Mouse (Mus musculus): ENCODE data around the gene Clcn5. TPM values are rescaled to one million over a fixed set of nuclear protein-coding genes. Genes with fewer than 3 reads are reported as not detected.

Gene Clcn5
- 13.6 and 13.9 TPM in 2 replicates for polyA plus RNA-seq (2015; fragmentation: Nextera tagmentation; extraction: Ambion mirVana)

GRCm38 (mm10) chrX:7319089-7319721, at the start of gene Clcn5:
Clcn5 (minus strand) TSS chrX:7319358.
- Histone ChIP-seq H3K27ac (peak within 1 kb of the TSS; percentile 95), H3K4me2 (peak within 1 kb of the TSS; percentile 63), H3K27me3 (no peaks in the 10 kb centered on the region), H3K4me1 (0 out of 2 replicates have a peak, but pooled peaks cover 3% of the 10 kb centered on the region), H3K9ac (peak within 1 kb of the TSS; percentile 66), H3K36me3 (no peaks in the 10 kb centered on the region), H3K9me3 (replicated peaks) (no peaks in the 10 kb centered on the region), H3K4me3 (replicated peaks) (peak within 1 kb of the TSS; percentile 61)
- peak; percentile 98 for ATAC-seq (replicated peaks; ENCODE audit: low FRiP score)
- 16% methylated on average over 43 of the region's 43 CpGs for WGBS

GRCm38 (mm10) chrX:7325455-7325854, 6.3 kb upstream of the Clcn5 start:
- H3K9ac ChIP-seq: no peak overlapping the region
- H3K4me2 ChIP-seq: no peak overlapping the region
- no peak overlapping the region for H3K27ac ChIP-seq
- H3K27me3 ChIP-seq: no peaks in the 10 kb centered on the region
- no peaks in the 10 kb centered on the region for H3K4me1 ChIP-seq
- no peaks in the 10 kb centered on the region for H3K9me3 ChIP-seq (replicated peaks)
- H3K36me3 ChIP-seq: no peaks in the 10 kb centered on the region
- H3K4me3 ChIP-seq (replicated peaks): no peak overlapping the region
- ATAC-seq (replicated peaks; ENCODE audit: low FRiP score): no peak
- 40% methylated on average over 2 of the region's 2 CpGs for WGBS

DNA sequence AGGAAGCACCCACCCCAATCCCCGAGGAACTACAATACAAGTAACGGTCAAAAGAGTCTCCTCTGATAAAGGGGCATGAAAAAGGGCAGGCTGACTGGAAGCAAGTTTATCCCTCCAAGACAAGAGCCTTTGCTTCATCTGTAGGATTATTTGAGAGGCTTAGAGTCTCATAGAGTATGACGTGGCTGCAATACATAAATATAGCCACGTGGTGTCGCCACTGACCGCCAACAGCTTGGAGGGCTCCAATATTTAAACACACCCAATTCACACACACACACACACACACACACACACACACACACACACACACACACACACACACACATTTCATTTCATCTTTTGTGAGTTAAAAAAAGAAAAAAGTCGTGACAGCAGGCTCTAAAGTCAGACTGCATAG, 3.1 kb upstream of the Clcn5 start:
- Histone ChIP-seq H3K9me3 (replicated peaks) (no peaks in the 10 kb centered on the region), H3K4me3 (replicated peaks) (no peak overlapping the region), H3K4me1 (no peaks in the 10 kb centered on the region), H3K27ac (no peak overlapping the region), H3K36me3 (no peaks in the 10 kb centered on the region), H3K4me2 (no peak overlapping the region), H3K9ac (no peak overlapping the region), H3K27me3 (no peaks in the 10 kb centered on the region)
- ATAC-seq (replicated peaks; ENCODE audit: low FRiP score): no peak
- 11% methylated on average over 7 of the region's 7 CpGs for WGBS

DNA sequence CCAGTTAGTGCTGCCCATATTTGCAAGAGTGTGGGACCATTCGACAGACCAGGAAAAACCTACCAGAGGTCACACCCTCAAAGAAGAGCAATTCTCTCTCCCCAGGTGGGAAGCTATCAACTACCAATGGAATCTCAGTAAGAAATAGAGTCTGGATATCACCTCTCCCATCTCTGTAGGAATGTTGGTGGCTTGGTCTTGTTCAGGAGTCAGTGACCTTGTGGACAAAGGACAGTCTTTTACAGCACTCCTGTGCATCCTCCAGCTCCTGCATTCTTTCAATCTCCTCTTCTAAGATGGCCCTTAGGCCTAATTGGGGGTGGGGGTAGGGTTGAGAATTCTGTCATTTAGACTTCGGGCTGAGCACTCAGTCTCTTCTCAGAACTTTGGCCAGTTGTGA, 1.4 kb upstream of the Clcn5 start:
- Histone ChIP-seq H3K4me2 (no peak overlapping the region), H3K9ac (no peak overlapping the region), H3K9me3 (replicated peaks) (no peaks in the 10 kb centered on the region), H3K4me3 (replicated peaks) (no peak overlapping the region), H3K27ac (no peak overlapping the region), H3K27me3 (no peaks in the 10 kb centered on the region), H3K4me1 (0 out of 2 replicates have a peak, but pooled peaks cover 3% of the 10 kb centered on the region), H3K36me3 (no peaks in the 10 kb centered on the region)
- 61% methylated on average over 2 of the region's 2 CpGs for WGBS
- ATAC-seq (replicated peaks; ENCODE audit: low FRiP score): no peak

DNA sequence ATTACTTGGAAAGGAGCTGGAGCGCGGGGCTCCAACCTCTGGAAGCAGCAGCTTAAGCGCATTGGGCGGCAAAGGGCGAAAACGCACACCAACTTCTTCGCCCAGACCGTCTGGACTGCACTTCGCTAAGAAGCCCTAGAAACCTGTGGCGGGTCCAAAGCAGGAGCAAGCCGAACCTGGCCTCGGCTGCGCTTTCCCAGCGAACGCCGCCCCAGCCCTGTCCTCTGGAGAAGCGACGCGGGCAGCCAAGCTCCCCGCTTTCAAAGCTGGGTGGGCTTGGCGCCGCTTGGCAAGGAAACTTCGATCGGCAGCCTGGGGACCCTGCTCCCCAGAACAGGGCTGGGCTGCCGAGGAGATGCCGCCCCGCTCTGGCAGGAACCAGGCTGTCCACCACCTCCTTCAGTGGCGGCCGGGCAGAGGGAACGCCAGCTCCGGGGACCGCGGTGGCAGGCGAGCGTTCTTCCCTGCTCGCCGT, 570 bp downstream of the Clcn5 start:
- Histone ChIP-seq H3K9me3 (replicated peaks) (no peaks in the 10 kb centered on the region), H3K36me3 (no peaks in the 10 kb centered on the region), H3K27ac (peak overlapping the region; percentile 95), H3K4me1 (0 out of 2 replicates have a peak, but pooled peaks cover 3% of the 10 kb centered on the region), H3K4me3 (replicated peaks) (peak overlapping the region; percentile 61), H3K9ac (peak overlapping the region; percentile 66), H3K4me2 (peak overlapping the region; percentile 63), H3K27me3 (no peaks in the 10 kb centered on the region)
- WGBS: 16% methylated on average over 35 of the region's 37 CpGs
- ATAC-seq (replicated peaks; ENCODE audit: low FRiP score): peak; percentile 79

- Histone ChIP-seq H3K4me2 (no peak overlapping the region), H3K4me1 (0 out of 2 replicates have a peak, but pooled peaks cover 3% of the 10 kb centered on the region), H3K27ac (no peak overlapping the region), H3K9ac (no peak overlapping the region), H3K36me3 (no peaks in the 10 kb centered on the region), H3K4me3 (replicated peaks) (no peak overlapping the region), H3K27me3 (no peaks in the 10 kb centered on the region), H3K9me3 (replicated peaks) (no peaks in the 10 kb centered on the region)
- no peak for ATAC-seq (replicated peaks; ENCODE audit: low FRiP score)
- WGBS: 35% methylated on average over 10 of the region's 10 CpGs
These were observed 4.0 kb downstream of the Clcn5 start for GRCm38 (mm10) chrX:7315115-7315514.

DNA sequence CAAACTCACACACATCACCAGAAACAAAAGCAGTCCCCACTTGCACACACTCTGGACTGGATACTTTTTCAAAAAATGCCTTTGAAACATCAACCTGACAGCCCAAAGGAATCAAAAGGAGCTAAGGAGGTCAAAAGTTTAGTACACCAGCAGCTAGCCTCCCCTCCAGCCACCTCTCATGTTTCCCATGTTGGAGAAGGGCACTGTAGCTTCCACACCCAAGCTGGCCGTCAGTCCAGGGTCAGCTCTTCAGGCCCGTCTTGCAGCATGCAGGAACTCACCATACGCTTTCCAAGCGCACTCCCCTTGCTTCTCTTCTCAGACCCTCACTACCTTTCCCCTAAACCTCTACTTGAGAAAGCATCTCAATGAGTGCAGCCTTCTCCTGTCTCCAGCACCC, 4.5 kb downstream of the Clcn5 start:
- H3K9ac ChIP-seq: no peak overlapping the region
- no peaks in the 10 kb centered on the region for H3K27me3 ChIP-seq
- no peaks in the 10 kb centered on the region for H3K36me3 ChIP-seq
- H3K4me1 ChIP-seq: 0 out of 2 replicates have a peak, but pooled peaks cover 3% of the 10 kb centered on the region
- H3K4me3 ChIP-seq (replicated peaks): no peak overlapping the region
- peak overlapping the region; percentile 13; the same call in 1 of the 2 replicates for H3K27ac ChIP-seq
- ATAC-seq (replicated peaks; ENCODE audit: low FRiP score): no peak
- no peaks in the 10 kb centered on the region for H3K9me3 ChIP-seq (replicated peaks)
- H3K4me2 ChIP-seq: no peak overlapping the region
- WGBS: 47% methylated on average over 4 of the region's 4 CpGs

- no peak for ATAC-seq (replicated peaks; ENCODE audit: low FRiP score)
- H3K27me3 ChIP-seq: no peaks in the 10 kb centered on the region
- H3K4me2 ChIP-seq: no peak overlapping the region
- H3K4me3 ChIP-seq (replicated peaks): no peak overlapping the region
- no peak overlapping the region for H3K27ac ChIP-seq
- no peaks in the 10 kb centered on the region for H3K4me1 ChIP-seq
- 61% methylated on average over 2 of the region's 2 CpGs for WGBS
- H3K9ac ChIP-seq: no peak overlapping the region
- no peaks in the 10 kb centered on the region for H3K9me3 ChIP-seq (replicated peaks)
- H3K36me3 ChIP-seq: no peaks in the 10 kb centered on the region
These were observed 10.9 kb downstream of the Clcn5 start for GRCm38 (mm10) chrX:7308242-7308641.

- no peak for ATAC-seq (replicated peaks; ENCODE audit: low FRiP score)
- Histone ChIP-seq H3K4me2 (no peak overlapping the region), H3K36me3 (no peaks in the 10 kb centered on the region), H3K9ac (no peak overlapping the region), H3K9me3 (replicated peaks) (no peaks in the 10 kb centered on the region), H3K27ac (no peak overlapping the region), H3K27me3 (no peaks in the 10 kb centered on the region), H3K4me3 (replicated peaks) (no peak overlapping the region), H3K4me1 (no peaks in the 10 kb centered on the region)
- WGBS: 64% methylated on average over 4 of the region's 5 CpGs
These were observed 12.3 kb downstream of the Clcn5 start for GRCm38 (mm10) chrX:7306861-7307260.

DNA sequence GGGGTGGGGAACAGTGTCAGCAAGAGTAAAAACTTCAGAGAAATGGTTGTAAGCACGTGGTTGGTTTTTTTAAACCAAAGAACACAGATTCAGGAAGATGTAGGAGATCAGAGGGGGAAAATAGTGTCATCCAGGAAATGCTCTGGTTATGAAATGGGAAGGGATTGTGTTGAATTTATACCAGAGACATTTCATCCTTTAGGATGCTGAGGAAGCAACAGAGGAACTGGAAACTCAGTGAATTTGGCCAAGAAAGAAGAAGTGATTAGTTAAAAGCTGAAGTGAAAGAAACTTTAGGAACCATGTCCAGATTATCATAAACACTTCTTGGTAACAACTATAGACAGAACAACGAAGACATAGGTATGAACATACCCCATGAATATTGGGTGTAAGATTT, 26.2 kb downstream of the Clcn5 start:
- Histone ChIP-seq H3K9me3 (replicated peaks) (no peaks in the 10 kb centered on the region), H3K27me3 (no peaks in the 10 kb centered on the region), H3K9ac (no peak overlapping the region), H3K4me2 (no peak overlapping the region), H3K27ac (no peak overlapping the region), H3K4me3 (replicated peaks) (no peak overlapping the region), H3K4me1 (no peaks in the 10 kb centered on the region), H3K36me3 (no peaks in the 10 kb centered on the region)
- ATAC-seq (replicated peaks; ENCODE audit: low FRiP score): no peak
- 74% methylated on average over 2 of the region's 2 CpGs for WGBS

DNA sequence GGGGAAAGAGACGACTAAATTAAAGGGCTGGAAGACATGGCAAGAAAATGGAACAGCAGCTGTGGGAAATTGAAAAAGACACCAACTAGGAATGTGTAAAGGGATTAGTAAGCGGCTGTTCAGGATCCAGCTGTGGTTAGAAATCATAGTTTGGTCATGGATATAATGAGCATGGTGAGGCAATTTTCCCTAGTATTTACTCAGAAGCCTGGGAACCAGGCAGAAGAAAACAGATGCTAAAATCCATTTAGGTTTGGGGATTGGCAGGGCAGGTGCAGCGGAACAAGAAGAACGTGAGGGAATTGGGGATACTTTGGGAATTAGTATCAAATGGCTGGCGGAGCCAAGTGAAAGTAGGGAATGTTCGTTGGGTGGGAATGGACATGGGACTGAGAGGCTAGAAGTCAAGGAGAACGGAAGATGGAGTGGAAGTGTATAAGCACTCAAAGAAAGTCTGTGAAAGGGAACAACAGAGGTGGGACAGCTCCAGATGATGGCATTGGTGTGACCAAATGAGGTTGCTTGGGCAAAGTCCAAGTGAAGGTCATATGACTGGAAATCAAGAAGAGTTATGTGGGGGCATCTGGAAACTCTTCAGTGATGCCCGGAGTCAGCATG, 26.9 kb downstream of the Clcn5 start:
- WGBS: 91% methylated on average over 8 of the region's 8 CpGs
- no peaks in the 10 kb centered on the region for H3K36me3 ChIP-seq
- H3K4me1 ChIP-seq: no peaks in the 10 kb centered on the region
- no peak overlapping the region for H3K9ac ChIP-seq
- no peaks in the 10 kb centered on the region for H3K9me3 ChIP-seq (replicated peaks)
- H3K4me3 ChIP-seq (replicated peaks): no peak overlapping the region
- ATAC-seq (replicated peaks; ENCODE audit: low FRiP score): no peak
- H3K27me3 ChIP-seq: no peaks in the 10 kb centered on the region
- H3K4me2 ChIP-seq: no peak overlapping the region
- no peak overlapping the region for H3K27ac ChIP-seq

DNA sequence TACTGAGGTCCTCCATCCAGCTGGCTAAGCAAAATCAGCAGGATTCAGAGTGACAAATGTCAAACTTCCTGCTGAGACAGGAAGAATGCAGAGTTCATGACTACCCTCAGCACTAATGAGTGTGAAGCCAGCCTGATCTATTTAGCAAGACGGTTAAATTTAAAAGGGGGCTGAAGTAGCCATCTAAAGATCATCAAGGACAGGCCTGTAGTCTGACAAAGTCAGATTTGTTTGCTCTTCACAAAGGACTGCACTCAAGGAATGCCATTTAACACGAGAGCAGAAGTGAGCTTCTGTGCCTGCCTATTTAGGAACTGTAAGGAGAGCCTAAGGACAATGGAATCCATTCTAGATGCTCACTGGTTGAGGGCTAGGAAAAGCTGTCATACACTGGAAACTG, 30.2 kb downstream of the Clcn5 start:
- Histone ChIP-seq H3K27ac (0 out of 2 replicates have a peak overlapping the region, but pooled peaks have one; percentile 27), H3K36me3 (no peaks in the 10 kb centered on the region), H3K4me1 (no peaks in the 10 kb centered on the region), H3K4me3 (replicated peaks) (no peak overlapping the region), H3K9me3 (replicated peaks) (no peaks in the 10 kb centered on the region), H3K4me2 (no peak overlapping the region), H3K9ac (no peak overlapping the region), H3K27me3 (no peaks in the 10 kb centered on the region)
- no peak for ATAC-seq (replicated peaks; ENCODE audit: low FRiP score)
- 24% methylated on average over 2 of the region's 2 CpGs for WGBS
